13 mouse cellular contexts compared by ENCODE assay signal in the genomic region with DNA sequence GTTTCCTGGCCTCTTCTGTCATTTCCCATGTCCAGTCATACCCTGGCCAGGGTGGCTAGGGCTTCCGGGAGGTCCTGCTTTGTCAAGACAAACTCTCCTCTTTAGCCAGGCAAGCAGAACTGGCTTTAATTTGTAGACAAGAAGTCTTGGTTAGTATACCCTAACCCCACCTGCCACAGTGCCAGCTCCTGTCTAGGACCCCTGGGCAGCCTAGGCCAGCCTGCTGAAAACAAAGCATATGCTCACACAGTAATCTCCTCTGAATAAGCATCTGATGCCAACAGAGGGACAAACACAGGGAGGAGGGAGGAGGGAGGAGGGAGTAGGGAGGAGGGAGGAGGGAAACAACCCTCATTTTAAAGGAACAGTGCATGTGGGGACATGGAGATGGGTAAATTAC. TPM values are rescaled to one million over a fixed set of nuclear protein-coding genes. Genes with fewer than 3 reads are reported as not detected.
DNase-seq lines count a peak whose midpoint lies in the region; ATAC-seq and TF ChIP-seq lines count a peak whose summit lies in the region.
"Had no signal": no experiment of that assay in that cellular context is flagged by ENCODE, and none has a peak within 500 bp of the region (broad histone marks: within the 10 kb centered on the region; RNA-seq: fewer than 3 reads in every experiment).

No protein-coding gene starts in this region.

- no peaks in the 10 kb centered on the region for H3K9me3 ChIP-seq in forebrain, postnatal 0 days (ENCODE audit: low read length)
- no peaks in the 10 kb centered on the region for H3K9me3 ChIP-seq in kidney, embryonic 14.5 days (ENCODE audit: control insufficient read depth, low read length)
- H3K9me3 ChIP-seq: embryonic facial prominence, embryonic 15.5 days; limb, embryonic 13.5 days had no signal

- TF ChIP-seq POLR2A in kidney, adult 2 months (IDR thresholded peaks at IDR 0.05; ENCODE audit: low read depth, low read length): no peak

- WGBS in forebrain, postnatal 0 days: 41% methylated on average over 1 of the region's 1 CpGs
- WGBS in kidney, adult 2 months: 88% methylated on average over 1 of the region's 1 CpGs
- 91% methylated on average over 1 of the region's 1 CpGs for WGBS in kidney, embryonic 14.5 days

- no peak overlapping the region for H3K4me3 ChIP-seq in gastrocnemius, adult 2 months
- H3K4me3 ChIP-seq in forebrain, postnatal 0 days (ENCODE audit: low read depth, low read length): no peak overlapping the region
- H3K4me3 ChIP-seq in kidney, adult 2 months (ENCODE audit: insufficient read depth, low read depth, low read length): no peak overlapping the region
- H3K4me3 ChIP-seq in kidney, embryonic 14.5 days (ENCODE audit: low read length): no peak overlapping the region
- H3K4me3 ChIP-seq: embryonic facial prominence, embryonic 15.5 days; limb, embryonic 13.5 days had no signal

- H3K4me2 ChIP-seq in forebrain, postnatal 0 days (ENCODE audit: low read depth): no peak overlapping the region
- H3K4me2 ChIP-seq in kidney, embryonic 14.5 days (replicated peaks; ENCODE audit: low read depth, low read length): no peak overlapping the region
- H3K4me2 ChIP-seq: embryonic facial prominence, embryonic 15.5 days; limb, embryonic 13.5 days had no signal

- intact Hi-C loops in gastrocnemius, adult 2 months (cut with DNase I): no loop called here

- H3K36me3 ChIP-seq in forebrain, postnatal 0 days (ENCODE audit: insufficient read depth): peaks cover 11% of the 10 kb centered on the region; the same call in 1 of the 2 replicates
- H3K36me3 ChIP-seq in kidney, adult 2 months (ENCODE audit: control insufficient read depth, insufficient read depth, low read length): no peaks in the 10 kb centered on the region
- no peaks in the 10 kb centered on the region; the same call in 1 of the 2 replicates for H3K36me3 ChIP-seq in kidney, embryonic 14.5 days (ENCODE audit: control insufficient read depth, insufficient read depth, low read length)

- no peaks in the 10 kb centered on the region for H3K27me3 ChIP-seq in forebrain, postnatal 0 days (ENCODE audit: insufficient read depth, low read length)
- no peaks in the 10 kb centered on the region for H3K27me3 ChIP-seq in kidney, adult 2 months (replicated peaks; ENCODE audit: control insufficient read depth, insufficient read depth, low read length)
- no peaks in the 10 kb centered on the region for H3K27me3 ChIP-seq in kidney, embryonic 14.5 days (ENCODE audit: control insufficient read depth, insufficient read depth, low read length)
- H3K27me3 ChIP-seq: embryonic facial prominence, embryonic 15.5 days; limb, embryonic 13.5 days had no signal

- no peak overlapping the region for H3K27ac ChIP-seq in gastrocnemius, adult 2 months
- no peak overlapping the region for H3K27ac ChIP-seq in forebrain, postnatal 0 days (ENCODE audit: low read depth, low read length)
- H3K27ac ChIP-seq in kidney, adult 2 months (ENCODE audit: insufficient read depth, low read depth, low read length): no peak overlapping the region
- no peak overlapping the region for H3K27ac ChIP-seq in kidney, embryonic 14.5 days (ENCODE audit: low read depth, low read length)
- H3K27ac ChIP-seq: embryonic facial prominence, embryonic 15.5 days; kidney, postnatal 0 days; limb, embryonic 13.5 days had no signal

- H3K9ac ChIP-seq in forebrain, postnatal 0 days: no peak overlapping the region
- H3K9ac ChIP-seq in kidney, embryonic 14.5 days (ENCODE audit: low read depth, low read length): no peak overlapping the region
- H3K9ac ChIP-seq: embryonic facial prominence, embryonic 15.5 days; limb, embryonic 13.5 days had no signal

- peak; percentile 36; the same call in 1 of the 2 replicates for ATAC-seq in forebrain, postnatal 0 days
- ATAC-seq in kidney, embryonic 14.5 days (ENCODE audit: low FRiP score, low TSS enrichment): no peak

- peak; percentile 5 for DNase-seq in gastrocnemius, adult 2 months
- DNase-seq in gastrocnemius, adult 8-10 months (ENCODE audit: low spot score in 2 of 2): no peak
- peak; percentile 64 for DNase-seq in retina, postnatal 1 day
- DNase-seq in retina, embryonic 14.5 days (ENCODE audit: low spot score): no peak
- DNase-seq in forebrain, postnatal 0 days: no peak
- DNase-seq in kidney, adult 2 months: no peak
- DNase-seq in adrenal gland, adult (ENCODE audit: inconsistent age in 2 of 2, low spot score in 1 of 2): no peak
- DNase-seq: adrenal gland, postnatal 14 days; lung, adult 2 months had no signal

- H3K4me1 ChIP-seq in forebrain, postnatal 0 days (ENCODE audit: insufficient read depth): no peaks in the 10 kb centered on the region
- no peaks in the 10 kb centered on the region for H3K4me1 ChIP-seq in kidney, adult 2 months (ENCODE audit: control insufficient read depth, insufficient read depth, low read length)
- no peaks in the 10 kb centered on the region for H3K4me1 ChIP-seq in kidney, embryonic 14.5 days (ENCODE audit: control insufficient read depth, insufficient read depth, low read length)

- TF ChIP-seq CTCF in gastrocnemius, adult 2 months (IDR thresholded peaks at IDR 0.05): no peak
- TF ChIP-seq CTCF in forebrain, postnatal 0 days (IDR thresholded peaks at IDR 0.05; ENCODE audit: low read depth): no peak
- no peak for TF ChIP-seq CTCF in kidney, adult 2 months (conservative IDR thresholded peaks at IDR 0.05; ENCODE audit: insufficient read depth, insufficient read length, low read depth, low read length)

RNA-seq across cellular contexts. Expression of gene Srebf1, which starts 42.3 kb away (rescaled TPM):
- 10 to 100 TPM; 27.5 to 43.4 TPM for total RNA-seq in gastrocnemius, adult 2 months (2021)
- 10 to 100 TPM; 35.4 to 57.5 (median 43.5) TPM for total RNA-seq in gastrocnemius, adult 8-10 months (2022)
- 56.2 and 70.7 TPM in 2 replicates for total RNA-seq in forebrain, postnatal 0 days (2014; rRNA removed)
- polyA plus RNA-seq in forebrain, postnatal 0 days (2015; fragmentation: Nextera tagmentation; extraction: Ambion mirVana): 28.9 and 32.8 TPM in 2 replicates
- polyA plus RNA-seq in kidney, adult 2 months (2012; rRNA removed): 89.1 and 123 TPM in 2 replicates
- 58.8 and 60.1 TPM in 2 replicates for polyA plus RNA-seq in kidney, embryonic 14.5 days (2014; fragmentation: Nextera tagmentation; extraction: Ambion mirVana)

Comparison
In these comparisons a context has a peak if more than half of its experiments do, and no peak if none do; other contexts are left out.
1. DNase-seq: peak in gastrocnemius, adult 2 months (single experiment) and retina, postnatal 1 day (single experiment); none in gastrocnemius, adult 8-10 months (0 of 2), retina, embryonic 14.5 days (single experiment), forebrain, postnatal 0 days (single experiment), kidney, adult 2 months (single experiment) and adrenal gland, adult (0 of 2).